Mouse (Mus musculus) G1E (cell line): ENCODE data around the gene Mapkapk3.

Experiments
- CTCF ChIP-seq: IDR thresholded peaks from 2 replicates; pipeline ENCODE4 v1.5.1; 2012; ENCODE audit warnings: low read depth, low read length, inconsistent platforms, mixed read lengths
- GATA1 ChIP-seq: IDR thresholded peaks from 2 replicates; pipeline ENCODE4 v1.6.1; 2012; ENCODE audit warnings: borderline replicate concordance, low read length, inconsistent platforms, mixed read lengths
- GATA2 ChIP-seq: IDR thresholded peaks from 2 replicates; pipeline ENCODE4 v1.6.1; 2012; ENCODE audit warnings: low read depth, low read length, inconsistent platforms, borderline replicate concordance
- TAL1 ChIP-seq: conservative IDR thresholded peaks from 2 replicates; pipeline ENCODE4 v1.6.1; 2012; ENCODE audit warnings: low read depth, low read length, inconsistent platforms, mixed read lengths

DNA sequence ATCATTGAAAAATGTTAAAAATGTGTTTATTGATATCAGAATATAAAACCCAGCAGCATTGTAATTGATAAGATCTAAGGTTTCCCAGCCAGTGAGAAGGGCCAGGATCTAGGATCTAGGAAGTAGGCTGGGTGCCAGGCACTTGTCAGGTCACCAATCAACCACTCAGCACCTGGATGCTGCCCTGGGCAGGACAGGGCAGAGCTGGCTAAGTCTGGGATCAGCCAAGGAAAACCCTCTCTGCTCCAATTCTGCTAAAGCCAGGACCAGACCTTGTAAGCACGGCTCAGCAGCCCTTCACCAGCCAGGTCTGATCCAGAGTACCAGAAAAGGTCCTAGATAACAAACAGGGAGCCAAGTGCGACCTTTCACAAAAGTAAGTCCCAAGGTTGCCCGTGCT lies 34.8 kb downstream of the Mapkapk3 start:
- TF ChIP-seq CTCF (no peak), GATA1 (no peak), TAL1 (no peak), GATA2 (no peak)
